Mouse (Mus musculus) spleen, adult 12 weeks (tissue): ENCODE results near the gene Zfp212.

Experiments
- DNase-seq: peaks from one replicate; pipeline ENCODE4 v3.0.0; 2022; ENCODE audit warnings: low spot score

The Zfp212 gene

DNA sequence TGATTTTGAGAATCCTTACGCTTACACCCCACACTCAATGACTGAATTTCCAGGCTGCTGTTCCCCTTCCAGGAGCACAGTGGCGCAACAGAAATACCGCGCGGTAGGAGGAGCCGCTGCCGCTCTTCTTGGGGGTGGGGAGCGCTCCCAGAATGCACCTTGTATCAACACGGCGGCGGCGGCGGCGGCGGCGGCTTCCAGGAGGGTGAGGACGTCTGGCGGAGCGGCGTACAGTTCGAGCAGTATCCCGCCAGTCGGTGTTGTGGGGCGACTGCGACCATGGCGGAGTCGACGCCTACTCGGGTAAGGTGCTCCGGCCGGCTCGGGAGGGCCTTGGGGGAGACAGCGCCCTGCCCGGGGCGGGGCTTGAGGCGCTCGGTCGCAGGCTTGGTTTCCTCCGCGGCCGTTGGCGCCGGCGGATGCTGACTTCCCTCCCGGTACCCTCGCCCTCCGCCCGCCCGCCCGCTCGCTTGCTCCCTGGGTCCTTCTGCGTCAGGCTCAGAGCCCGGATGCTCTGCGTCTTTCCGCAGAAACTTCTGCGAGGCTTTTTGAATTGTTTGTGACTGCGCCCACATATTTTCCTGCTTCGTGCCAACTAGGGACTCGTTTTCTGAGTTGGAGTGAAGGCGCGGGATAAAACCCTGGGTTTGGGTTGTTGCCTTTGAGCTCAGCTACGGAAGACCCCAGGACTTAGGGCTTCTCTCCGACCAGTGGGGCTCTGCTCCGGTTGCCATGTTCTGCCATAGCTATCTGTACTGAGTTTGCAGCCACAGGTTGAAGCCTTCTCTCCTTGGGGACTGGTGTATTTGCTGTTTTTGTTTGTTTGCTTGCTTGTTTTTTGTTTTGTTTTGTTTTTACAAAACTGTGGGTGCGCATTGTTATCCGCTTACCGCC lies at the start of gene Zfp212:
Gene Zfp212 (plus strand): TSS at position 30 of the 894 bp plus-strand sequence.
- peak; percentile 84 for DNase-seq

DNA sequence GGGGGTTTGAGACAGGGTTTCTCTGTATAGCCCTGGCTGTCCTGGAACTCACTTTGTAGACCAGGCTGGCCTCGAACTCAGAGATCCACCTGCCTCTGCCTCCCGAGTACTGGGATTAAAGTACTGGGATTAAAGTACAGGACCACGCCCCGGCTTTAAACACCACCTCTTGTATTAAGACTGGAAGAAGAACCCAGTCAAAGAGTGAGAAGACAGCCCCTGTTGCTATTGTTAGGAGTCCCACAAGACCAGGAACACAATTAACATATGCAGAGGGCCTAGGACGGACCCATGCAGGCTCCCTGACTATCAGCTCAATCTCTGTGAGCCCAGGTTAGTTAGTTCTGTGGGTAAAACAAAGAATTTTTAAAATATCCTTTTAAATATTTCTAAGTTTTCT lies 48.0 kb upstream of the Zfp212 start:
- DNase-seq, result no peak

DNA sequence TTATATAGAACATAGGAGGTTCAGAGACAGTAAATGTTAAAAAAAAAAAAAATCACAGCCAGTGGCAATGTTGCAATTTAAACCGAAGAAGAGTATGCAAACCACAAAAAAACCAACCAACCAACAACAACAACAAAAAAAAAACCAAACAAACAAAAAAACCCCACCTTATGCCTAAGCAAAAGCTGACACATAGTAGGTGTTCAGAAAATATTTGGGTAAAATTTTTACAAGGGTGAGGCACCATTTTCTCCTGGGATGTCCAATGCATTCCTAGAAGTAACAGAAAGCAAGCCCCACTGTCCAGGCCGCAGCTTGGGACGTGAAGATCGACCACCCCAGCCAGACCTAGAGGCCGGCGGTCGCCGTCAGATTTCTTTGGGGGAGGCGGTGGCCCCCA lies 43.2 kb upstream of the Zfp212 start, which contains the start of gene Zfp282:
Gene Zfp282 (plus strand): TSS at position 147 of the 400 bp plus-strand sequence.
- DNase-seq, result no peak

DNA sequence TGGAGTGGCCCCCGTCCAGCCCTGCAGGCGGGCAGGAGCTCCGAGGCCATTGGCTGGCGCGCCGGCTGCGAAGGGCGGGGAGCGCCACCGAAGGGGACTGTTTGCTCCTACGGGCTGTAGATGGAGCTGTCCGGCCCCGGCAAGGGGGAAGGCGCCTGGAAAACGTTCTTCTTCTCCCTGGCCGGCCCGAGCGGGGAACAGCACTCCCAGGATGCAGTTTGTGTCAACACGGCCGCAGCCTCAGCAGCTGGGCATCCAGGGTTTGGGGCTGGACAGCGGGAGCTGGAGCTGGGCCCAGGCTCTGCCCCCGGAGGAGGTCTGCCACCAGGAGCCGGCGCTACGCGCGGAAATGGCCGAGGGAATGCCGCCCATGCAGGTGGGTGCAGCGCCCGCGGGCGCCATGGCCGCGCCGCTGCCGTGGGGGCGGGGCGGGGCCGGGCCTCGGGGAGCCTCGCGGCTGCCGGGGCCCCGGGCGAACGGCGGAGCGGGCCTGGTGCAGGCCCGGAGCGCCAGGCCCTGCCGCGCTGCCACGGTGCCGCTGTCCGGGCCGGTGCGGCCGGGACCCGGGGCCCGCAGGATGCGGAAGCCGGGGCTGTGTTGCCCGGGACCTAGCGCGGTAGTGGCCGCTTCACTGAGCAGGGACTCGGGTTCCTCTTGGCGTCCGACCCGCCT lies 42.7 kb upstream of the Zfp212 start:
- peak; percentile 75 for DNase-seq

DNA sequence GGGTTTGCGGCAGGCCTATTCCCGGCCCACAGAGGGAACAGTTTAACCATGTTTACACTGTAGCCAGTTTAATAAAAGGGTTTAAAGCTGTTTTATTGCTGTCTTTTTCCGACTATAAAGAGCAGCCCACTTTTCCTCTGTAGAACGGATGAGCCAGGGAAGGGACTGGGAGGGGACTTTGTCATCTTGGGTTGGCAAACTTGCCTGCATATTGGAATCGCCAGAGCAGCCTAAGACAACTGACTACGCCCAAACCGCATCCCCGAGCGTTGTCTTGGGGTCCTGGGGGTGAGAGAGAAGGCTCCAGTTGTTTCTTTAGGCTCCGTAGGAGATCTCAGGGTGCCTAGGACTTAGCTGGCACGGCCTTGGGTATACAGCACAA lies 42.2 kb upstream of the Zfp212 start:
- DNase-seq, result no peak

DNA sequence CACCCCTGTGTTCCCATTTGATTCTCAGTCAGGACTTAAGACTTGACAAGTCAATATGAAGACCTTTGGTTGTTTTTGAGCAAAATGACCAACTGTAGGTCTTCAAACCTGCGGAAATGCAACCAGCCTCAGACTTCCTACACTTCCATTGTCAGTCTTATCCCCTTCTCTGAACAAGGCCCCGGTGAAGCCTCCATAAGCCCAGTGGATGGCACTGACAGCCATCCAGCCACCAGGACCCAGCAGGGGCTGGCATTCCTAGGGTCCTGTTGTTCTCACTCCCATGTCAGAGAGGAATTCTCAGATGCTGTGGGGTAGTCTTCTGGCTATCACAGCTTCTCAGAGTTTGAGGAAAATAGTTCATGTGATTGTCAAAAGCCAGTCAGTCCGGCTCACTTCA lies 41.7 kb upstream of the Zfp212 start:
- no peak for DNase-seq

DNA sequence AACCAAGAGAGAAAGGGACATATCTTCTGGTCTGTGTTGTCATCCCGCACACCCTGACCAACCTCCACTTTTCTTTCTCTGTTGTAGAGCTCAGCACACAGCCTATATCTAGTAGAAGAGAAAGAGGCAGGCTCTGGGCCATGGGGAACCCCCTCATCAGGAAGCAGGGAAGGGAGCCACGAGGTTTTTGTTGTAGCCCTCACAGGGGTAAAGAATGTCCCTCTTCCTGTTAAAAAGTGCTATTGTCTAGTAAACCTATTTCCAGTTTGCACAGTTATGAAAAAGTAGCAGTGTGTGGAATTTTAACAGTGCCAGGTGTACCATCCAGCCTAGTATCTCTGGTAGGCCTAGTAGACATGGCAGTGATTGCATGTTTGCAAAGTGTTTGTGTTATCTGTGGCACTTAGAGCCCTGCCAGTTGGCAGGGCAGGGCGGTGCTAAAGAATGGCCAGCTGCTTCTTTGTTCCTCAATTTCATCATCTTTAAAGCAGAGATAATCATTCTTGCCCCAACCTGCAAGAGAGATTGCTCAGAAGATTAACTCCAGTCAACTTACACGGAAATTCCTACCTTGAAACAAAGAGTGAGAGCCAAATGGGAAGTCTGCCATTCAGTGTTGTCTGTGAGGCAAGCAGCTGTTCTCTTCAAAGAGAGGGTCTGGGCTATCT lies 41.1 kb upstream of the Zfp212 start:
- DNase-seq, result no peak

DNA sequence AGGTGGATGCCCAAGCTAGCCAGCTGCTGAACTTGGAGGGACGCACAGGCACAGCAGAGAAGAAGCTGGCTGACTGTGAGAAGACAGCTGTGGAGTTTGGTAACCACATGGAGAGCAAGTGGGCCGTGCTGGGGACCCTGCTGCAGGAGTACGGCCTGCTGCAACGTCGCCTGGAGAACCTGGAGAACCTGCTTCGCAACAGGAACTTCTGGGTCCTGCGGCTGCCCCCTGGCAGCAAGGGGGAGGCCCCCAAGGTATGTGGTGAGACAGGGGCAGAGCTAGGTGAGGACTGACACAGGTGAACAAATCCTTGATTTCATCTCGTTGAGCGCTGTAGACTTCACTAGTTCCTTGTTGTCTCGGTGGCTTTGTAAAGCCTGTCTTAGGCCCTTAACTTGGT lies 40.1 kb upstream of the Zfp212 start:
- DNase-seq, result no peak

DNA sequence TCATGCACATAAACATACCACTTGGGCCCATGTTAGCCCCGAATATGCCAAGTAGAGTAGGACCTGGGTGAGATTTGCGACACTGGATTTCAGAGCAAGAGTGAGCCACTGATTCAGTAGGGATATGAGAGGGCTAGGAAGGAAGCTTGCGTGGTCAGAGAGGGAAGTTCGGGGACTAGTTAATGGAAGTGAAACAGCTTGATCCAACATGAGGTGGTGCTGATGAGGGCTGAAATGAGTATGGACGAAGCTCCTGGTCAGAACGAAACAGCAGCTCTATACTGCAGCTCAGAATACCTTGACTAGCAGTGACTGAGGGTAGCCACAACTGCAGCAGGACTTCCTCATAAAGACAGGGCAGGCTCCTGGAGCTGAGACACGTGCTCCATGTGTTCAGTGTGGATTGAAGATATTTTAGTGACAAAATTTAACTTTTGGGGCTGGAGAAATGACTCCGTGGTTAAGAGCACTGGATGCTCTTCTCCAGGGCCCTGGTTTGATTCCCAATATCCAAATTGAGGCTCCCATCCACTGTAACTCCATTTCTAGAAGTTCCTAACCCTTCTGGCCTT lies 31.4 kb upstream of the Zfp212 start:
- DNase-seq, result no peak

DNA sequence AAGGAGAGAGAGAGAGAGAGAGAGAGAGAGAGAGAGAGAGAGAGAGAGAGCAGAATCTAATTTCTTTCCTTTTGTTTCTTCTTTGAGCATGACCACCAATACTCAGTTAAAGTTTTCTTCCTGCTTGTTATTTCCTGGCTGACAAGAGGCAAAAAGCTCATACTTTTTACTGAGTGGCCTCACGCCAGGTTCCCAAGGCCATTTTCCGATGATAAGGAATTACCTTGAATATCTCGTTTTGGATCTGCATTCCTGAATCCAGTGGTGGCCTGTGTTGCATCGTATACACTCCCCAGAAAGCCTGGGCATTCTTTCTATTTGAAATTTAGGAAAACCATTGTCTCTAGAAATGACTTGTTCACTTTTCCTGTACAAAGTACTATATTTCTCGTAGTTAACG lies 20.9 kb upstream of the Zfp212 start:
- no peak for DNase-seq

DNA sequence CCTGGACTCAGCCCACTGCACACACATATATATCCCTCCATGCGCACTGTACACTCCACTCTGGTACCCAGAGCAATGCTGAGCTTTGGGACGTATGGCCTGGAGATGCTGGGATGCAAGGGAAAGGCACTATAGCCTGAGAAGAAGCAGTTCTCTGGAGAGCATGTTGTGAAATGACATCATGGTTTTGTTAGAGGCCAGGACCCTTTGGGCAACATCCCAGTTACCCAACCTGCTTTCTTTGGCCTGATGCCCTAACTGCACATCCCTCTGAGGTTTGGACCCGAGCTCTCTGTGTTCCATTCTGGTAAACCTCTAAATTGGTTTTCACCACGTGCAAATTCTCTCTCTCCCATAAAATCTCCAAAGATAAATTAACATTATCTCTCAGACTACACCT lies 16.7 kb upstream of the Zfp212 start:
- no peak for DNase-seq

DNA sequence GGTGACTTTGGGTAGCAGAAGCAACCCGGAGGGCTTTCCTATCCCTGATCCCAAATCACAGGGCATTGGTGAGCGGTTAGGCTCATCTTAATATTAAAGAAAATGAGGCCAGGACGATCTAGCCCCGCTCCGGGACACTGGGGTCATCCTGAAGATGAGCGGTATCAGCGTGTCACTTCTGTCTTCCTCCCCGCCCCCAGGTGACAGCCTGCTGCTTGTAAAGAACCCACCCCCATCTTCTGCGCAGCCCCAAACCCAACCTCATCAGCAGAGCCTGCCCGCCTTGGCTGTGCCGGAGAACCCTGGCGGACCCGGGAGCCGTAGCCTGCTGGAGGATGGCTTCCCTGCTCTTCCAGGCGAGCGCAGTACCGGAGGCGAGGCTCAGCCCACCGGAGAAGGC lies 15.9 kb upstream of the Zfp212 start:
- no peak for DNase-seq

DNA sequence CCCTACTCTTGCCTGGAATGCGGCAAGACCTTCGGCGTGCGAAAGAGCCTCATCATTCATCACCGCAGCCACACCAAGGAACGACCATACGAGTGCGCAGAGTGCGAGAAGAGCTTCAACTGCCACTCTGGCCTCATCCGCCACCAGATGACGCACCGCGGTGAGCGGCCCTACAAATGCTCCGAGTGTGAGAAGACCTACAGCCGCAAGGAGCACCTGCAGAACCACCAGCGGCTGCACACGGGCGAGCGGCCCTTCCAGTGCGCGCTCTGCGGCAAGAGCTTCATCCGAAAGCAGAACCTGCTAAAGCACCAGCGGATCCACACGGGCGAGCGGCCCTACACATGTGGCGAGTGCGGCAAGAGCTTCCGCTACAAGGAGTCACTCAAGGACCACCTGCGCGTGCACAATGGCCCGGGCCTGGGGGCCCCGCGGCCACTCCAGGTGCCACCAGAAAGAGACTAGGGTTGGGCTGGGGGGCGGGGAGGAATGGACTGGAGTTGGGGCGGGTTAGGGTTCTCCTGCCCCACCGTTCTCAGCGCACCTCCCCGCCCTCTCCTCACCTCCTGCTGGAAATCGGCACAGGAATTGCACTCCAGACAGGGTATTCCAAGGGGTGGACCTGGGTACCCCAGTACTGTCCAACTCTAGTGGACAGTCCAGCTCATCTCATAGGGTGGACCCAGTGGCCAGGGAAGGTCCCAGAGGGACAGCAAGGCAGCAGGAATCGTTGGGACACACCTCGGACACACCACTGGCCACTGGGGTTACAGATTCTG lies 15.2 kb upstream of the Zfp212 start:
- DNase-seq, result no peak

DNA sequence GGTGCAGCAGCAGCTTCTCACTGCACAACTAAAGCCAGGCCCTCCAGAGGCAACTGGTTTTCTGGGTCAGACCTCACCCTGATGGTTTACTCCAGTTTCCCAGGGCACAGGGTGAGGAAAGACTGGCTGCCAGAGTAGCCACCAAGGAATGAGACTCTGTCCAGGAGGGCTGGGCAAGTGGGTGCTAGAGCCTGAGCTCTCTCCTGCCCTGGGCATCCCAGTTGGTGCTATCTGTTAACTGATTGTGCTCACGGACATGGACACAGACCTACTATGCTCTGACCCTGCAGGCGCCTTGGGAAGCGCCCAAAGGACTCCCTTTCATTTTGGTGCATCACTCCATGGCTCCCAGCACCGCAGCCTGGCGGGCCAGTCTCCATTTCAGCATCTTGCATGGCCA lies 13.9 kb upstream of the Zfp212 start:
- DNase-seq, result no peak

DNA sequence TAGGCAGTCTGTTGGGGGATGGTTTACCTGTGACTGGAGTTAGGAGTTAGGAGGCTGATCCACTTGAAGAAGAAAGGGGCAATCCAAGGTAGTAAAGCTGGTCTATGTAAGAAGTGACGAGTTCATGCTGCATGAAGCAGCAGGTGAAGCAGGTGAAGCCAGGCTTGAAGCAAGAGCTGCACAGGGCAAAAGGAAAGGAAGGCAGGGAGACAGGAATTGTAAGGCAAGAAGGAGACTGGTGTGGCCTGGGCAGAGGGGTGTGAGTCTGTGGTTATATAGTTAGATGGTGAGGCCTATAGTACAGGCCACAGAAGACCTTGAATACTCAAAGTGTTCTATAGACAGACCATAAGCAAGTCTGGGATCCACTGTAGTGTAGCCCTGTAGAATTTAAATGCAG lies 11.3 kb upstream of the Zfp212 start:
- no peak for DNase-seq

DNA sequence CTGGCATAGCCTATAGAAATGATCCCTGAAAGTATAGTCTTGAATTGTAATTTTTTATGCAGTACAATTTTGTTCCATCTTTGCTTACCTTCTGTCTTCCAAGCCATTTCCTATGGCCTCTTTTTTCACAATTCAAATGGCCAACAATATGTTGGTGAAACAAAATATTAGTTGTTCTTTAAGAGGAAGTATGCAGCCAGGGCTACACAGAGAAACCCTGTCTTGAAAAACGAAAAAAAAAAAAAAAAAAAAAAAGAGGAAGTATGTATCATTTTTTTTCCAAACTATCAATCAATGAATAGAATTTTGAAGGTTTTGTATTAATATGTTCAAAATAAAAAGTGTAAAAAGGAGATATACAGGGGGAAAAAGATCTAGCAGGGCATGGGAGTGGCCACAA lies 8.6 kb upstream of the Zfp212 start:
- no peak for DNase-seq

DNA sequence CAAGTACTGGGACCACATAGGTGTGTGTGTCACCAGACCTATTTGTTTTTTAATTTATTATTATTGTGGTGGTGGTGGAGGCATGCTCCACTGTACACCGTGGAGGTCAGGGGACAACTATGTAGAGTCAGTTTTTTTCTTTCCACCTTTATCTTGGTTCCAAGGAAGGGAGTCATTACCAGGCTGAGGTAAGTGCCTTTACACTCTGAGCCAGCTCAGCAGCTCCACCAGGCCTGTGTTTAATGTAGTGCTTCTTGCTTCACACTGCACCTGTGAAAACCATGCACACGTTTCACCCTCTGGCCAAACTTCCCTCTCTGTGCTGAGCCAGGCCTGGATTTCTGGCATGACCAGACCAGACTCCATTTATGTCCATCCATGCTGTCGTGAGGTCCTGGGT lies 7.3 kb upstream of the Zfp212 start:
- no peak for DNase-seq

DNA sequence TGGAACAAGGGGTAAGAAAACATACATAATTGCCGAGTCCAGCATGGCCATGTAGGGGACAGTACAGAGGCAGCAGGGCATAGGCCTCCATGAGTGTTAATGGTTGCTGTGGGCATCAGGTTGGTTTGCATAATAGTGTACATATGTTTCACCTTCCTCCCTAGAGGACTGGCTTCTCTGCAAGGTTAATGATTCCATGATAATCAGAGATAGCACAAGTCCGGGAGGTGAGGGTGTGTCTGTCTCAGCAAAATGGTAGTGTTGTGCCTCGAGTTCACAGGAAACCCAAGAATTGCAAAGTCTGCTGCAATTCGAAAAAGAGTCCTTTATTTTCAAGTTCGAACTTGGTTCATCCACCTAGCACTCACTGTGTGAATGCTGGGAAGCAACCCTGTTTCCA lies 3.2 kb upstream of the Zfp212 start:
- DNase-seq, result no peak

DNA sequence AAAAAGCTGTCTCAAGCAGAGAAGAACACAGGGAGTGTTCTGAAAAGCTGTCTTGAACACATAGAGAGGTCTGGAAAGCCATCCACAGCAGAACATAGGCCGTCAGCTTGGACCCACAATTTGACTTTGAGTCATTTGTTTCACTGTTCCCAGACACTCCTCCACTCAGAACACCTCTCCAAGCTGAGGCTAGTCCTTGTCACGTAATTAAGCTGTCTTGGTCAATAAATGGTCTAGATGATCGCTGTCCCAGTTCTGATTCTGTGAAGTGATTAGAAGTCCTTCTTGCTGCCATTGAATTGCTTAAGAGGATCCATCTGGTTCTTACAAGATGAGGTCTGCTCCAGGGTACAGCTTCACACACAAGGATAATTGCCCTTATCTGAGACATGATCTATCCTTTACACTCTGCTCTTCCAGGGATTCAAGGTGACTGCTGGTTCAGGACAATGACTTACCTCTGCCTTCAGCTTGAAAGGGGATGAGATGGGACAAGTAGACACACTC lies 1.5 kb upstream of the Zfp212 start:
- no peak for DNase-seq

DNA sequence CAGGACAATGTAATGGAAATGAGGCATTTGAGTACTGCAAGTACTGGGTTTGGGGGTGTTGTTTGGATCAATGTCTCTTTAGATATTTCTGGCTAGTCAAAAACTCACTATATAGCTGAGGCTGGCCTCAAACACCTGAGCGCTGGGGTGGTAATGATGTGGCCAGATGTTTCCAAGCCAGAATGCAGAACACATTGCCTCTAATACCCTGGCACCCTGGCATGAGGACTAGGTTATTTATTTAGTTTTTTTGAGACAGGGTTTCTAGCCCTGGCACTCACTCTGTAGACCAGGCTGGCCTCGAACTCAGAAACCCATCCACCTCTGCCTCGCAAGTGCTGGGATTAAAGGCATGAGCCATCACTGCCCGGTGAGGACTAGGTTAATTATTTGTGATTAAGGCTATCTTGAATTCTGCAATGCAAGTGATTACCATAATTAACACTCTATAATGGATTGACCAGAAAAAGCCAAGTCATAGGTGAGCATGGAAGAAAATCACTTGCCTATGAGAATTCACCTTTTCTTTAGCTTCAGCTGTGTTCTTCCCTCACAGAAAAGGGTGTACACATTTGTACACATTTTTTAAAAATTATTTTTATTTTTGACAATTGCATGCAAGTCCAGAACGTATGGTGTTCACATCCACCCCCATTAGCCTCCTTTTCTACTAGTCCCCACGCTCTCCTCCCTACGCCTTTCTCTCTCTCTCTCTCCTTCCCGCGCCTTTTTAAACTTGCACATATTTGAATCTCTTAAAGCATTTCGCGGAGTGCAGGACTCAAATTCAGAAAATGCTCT lies 430 bp upstream of the Zfp212 start:
- DNase-seq, result no peak

DNA sequence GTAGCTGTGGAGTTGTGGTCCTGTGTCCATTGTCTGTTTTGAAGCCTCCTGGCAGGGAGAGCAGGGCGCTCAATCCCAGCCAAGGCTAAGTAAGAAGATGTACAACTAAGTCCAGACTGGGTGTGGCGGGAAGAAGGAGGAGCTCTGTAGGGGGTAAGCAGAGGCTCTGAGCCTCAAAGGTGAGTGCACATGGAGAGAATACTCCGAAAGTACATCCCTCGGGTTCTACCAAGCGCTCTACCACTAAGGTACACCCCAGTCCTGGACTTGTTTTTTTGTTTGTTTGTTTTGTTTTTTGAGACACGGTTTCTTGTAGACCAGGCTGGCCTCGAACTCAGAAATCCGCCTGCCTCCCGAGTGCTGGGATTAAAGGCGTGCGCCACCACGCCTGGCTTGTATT lies 22.2 kb downstream of the Zfp212 start:
- no peak for DNase-seq
